Mouse (Mus musculus) CD4-positive naive resting alpha-beta T cell, adult 57 days (primary cell): ENCODE results near the gene Galm. TPM values are rescaled to one million over a fixed set of nuclear protein-coding genes. Genes with fewer than 3 reads are reported as not detected.

Experiments
- total RNA-seq: library from RNA; stranded (reverse); gene quantifications from one replicate; pipeline ENCODE4 v1.2.4, GENCODE M21; 2023

Galm gene
- total RNA-seq = 7.6 TPM

DNA sequence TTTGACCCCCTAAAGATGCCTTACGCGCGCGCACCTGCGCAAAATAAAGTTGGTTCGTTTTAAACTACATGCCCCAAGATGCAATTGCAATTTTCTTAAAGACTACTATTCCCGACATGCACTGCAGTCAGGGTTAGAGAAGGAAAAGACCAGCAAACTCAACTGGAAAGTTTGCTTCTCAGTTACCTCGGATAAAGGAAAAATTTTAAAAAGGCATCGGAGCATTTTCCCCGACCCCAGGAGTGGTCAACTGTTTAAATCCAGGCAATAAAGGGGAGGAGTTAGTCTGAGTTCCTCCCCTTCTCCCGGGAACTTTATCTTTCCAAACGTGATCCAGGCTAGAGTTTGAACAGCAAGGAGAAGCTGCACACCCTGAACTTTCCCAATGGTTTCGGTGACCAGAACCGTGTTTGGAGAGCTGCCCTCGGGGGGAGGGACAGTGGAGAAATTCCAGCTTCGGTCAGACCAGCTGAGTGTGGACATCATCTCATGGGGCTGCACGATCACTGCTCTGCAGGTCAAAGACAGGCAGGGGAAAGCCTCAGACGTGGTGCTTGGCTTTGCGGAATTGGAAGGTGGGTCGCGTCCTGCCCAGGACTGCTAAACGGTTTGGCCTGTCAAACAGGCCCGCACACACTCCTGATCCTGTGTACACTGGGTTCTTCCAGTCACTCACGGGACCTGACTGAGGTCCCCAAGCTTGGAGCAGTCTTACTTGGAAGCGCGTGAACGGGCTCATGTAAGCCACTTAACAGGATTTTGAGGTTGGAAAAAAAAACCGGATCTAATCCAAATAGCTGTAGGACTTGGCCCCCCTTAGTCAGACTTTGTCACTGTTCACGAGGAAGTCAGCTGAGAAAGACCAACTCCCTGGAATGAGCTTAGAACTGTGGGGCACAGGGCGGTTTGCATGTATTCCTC is at the start of gene Galm:
Gene Galm, plus strand, starts transcription at position 141 of the 921 bp plus-strand sequence.

DNA sequence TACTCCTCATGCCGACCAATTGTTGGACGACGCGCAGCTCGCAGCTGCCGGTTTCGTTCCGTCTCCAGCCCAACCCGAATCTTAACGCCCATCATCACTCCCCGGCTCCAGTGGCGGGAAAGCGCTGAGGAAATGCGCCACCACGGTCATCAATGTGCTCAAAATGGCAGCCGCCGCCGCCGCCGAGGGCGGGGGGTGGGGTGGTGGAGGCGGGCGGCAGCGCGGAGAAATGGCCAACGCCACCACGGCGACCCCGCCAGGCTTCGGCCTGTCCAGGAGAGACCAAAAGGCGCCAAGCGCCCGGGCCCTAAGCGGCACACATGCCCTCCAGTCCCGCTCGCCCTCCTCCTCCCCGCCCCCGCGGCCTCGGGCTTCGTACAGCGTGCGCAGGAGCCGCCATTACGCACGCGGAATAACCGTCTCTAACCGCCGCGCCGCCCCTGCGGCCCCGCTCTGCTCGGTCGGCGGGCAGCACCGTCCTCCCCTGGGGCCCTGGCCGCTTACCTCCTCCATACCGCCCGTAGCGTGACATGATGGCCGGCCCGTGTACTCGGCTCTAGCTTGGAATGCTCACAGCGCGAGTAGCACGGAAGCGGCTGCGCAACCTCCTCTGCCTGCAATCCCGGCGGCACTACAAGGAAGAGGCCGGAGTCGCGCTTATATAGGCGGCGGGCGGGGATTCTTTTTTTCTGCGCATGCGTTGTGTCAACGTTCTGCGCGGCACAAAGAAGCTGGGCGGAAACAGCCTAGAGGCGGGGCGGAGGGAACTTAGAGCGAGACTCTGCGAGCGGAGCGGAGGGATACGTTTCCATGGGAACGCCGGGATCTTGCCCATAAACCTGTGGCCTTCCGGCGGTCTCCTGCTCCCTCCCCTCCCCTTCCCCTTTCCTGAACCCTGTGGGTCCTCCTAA is 79.7 kb downstream of the Galm start, which contains the start of the genes Srsf7 and Ttc39d:
Gene Srsf7, minus strand, starts transcription at position 637 of the 911 bp plus-strand sequence.
Gene Ttc39d, plus strand, starts transcription at position 790 of the 911 bp plus-strand sequence.

DNA sequence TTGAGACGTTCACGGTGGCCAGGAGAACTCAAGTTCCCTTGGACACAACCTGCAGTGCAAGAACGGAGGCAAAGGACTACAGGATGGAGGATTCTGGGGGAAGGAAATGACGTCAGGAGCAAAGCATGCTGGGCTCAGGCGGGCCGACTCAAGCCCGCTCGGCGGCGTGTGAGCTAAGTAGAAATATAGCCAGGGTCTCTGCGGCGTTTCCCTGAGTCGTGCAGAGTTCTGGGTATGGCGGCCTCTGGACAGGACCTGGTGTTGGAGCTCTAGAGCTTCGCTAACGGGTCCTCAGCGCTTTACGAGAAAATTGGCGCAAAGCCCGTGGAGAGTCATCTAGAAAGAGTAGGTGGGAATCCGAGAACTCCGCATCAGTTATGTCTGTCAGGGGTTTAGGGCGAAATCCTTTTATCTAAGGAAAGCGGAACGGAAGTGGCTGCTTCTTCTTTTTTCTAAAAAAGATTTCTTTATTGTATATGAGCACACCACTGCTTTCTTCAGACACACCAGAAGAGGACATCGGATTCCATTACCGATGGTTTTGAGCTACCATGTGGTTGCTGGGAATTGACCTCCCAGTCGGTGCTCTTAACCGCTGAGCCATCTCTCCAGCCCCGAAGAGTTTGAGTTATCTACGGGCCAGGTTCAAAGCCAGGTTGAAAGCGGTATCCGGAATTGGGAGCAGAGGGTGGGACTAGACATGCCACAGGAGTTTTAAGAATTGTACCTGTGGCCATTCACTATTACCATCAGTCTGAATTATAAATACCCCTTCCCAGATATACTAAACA is 97.2 kb downstream of the Galm start, which contains the start of gene Gemin6:
Gene Gemin6, plus strand, starts transcription at position 116 of the 791 bp plus-strand sequence.

Other genes with a start within 250 kb of the Galm start
- 51.3 TPM for gene Atl2, start 231.3 kb upstream of the Galm start, total RNA-seq
- 27.6 TPM for gene Hnrnpll, start 65.1 kb upstream of the Galm start, total RNA-seq
- gene Srsf7, start 79.8 kb downstream of the Galm start, total RNA-seq = 398 TPM
- gene Ttc39d, start 80.0 kb downstream of the Galm start, total RNA-seq = not detected
- 6.1 TPM for gene Gemin6, start 97.0 kb downstream of the Galm start, total RNA-seq
- gene Morn2, start 162.7 kb downstream of the Galm start, total RNA-seq = not detected
- gene Dhx57, start 163.0 kb downstream of the Galm start, total RNA-seq = 32.3 TPM
- 4.1 TPM for gene Arhgef33, start 179.9 kb downstream of the Galm start, total RNA-seq
- gene Gm10190, start 246.1 kb downstream of the Galm start, total RNA-seq = not detected